Comparison of ENCODE assay signal across 9 mouse cellular contexts in genomic region chr7:34226086-34226485, GRCm38 (mm10). TPM values are rescaled to one million over a fixed set of nuclear protein-coding genes. Genes with fewer than 3 reads are reported as not detected.
A peak's percentile ranks its signal among the peaks of the same experiment; 100 is the strongest.
DNase-seq lines count a peak whose midpoint lies in the region; ATAC-seq and TF ChIP-seq lines count a peak whose summit lies in the region.
"Had no signal": no experiment of that assay in that cellular context is flagged by ENCODE, and none has a peak within 500 bp of the region (broad histone marks: within the 10 kb centered on the region; RNA-seq: fewer than 3 reads in every experiment).

No protein-coding gene starts in this region.

- no peak overlapping the region for H3K27ac ChIP-seq in hindbrain, postnatal 0 days
- no peak overlapping the region for H3K27ac ChIP-seq in hindbrain, embryonic 13.5 days
- no peak overlapping the region for H3K27ac ChIP-seq in liver, embryonic 12.5 days

- no peak for ATAC-seq in hindbrain, postnatal 0 days
- ATAC-seq in hindbrain, embryonic 13.5 days (ENCODE audit: low FRiP score): no peak
- no peak for ATAC-seq in liver, embryonic 12.5 days

- no peaks in the 10 kb centered on the region for H3K9me3 ChIP-seq in hindbrain, postnatal 0 days (ENCODE audit: low read length)
- no peaks in the 10 kb centered on the region for H3K9me3 ChIP-seq in hindbrain, embryonic 13.5 days
- no peaks in the 10 kb centered on the region for H3K9me3 ChIP-seq in liver, embryonic 12.5 days (replicated peaks)

- no peak overlapping the region for H3K4me2 ChIP-seq in hindbrain, postnatal 0 days (ENCODE audit: low read depth, low read length)
- no peak overlapping the region for H3K4me2 ChIP-seq in hindbrain, embryonic 13.5 days
- H3K4me2 ChIP-seq in liver, embryonic 12.5 days: peak overlapping the region; percentile 95; the same call in 1 of the 2 replicates

- peaks cover 46% of the 10 kb centered on the region for H3K36me3 ChIP-seq in hindbrain, postnatal 0 days (ENCODE audit: insufficient read depth, low read length)
- peaks cover 58% of the 10 kb centered on the region for H3K36me3 ChIP-seq in hindbrain, embryonic 13.5 days
- peaks cover 76% of the 10 kb centered on the region for H3K36me3 ChIP-seq in liver, embryonic 12.5 days

- DNase-seq in cerebellum, adult 11-12 months: peak; percentile 44
- no peak for DNase-seq in cerebellum, postnatal 4 days (ENCODE audit: low spot score in 2 of 2)
- peak; percentile 34 for DNase-seq in hindbrain, postnatal 0 days (ENCODE audit: low spot score)
- DNase-seq in cerebellum, postnatal 10 days: peak; percentile 37 to 44
- no peak for DNase-seq in embryo, embryonic 10 days (ENCODE audit: low spot score)
- DNase-seq in thymus, postnatal 36 days: no peak

- peaks cover 9% of the 10 kb centered on the region; the same call in 1 of the 2 replicates for H3K4me1 ChIP-seq in hindbrain, postnatal 0 days (ENCODE audit: insufficient read depth, low read length)
- peaks cover 43% of the 10 kb centered on the region for H3K4me1 ChIP-seq in hindbrain, embryonic 13.5 days (replicated peaks)
- peaks cover 52% of the 10 kb centered on the region for H3K4me1 ChIP-seq in liver, embryonic 12.5 days

- 65% methylated on average over 8 of the region's 8 CpGs for WGBS in hindbrain, postnatal 0 days
- 78% methylated on average over 8 of the region's 8 CpGs for WGBS in hindbrain, embryonic 13.5 days
- WGBS in liver, embryonic 12.5 days (ENCODE audit: insufficient replicate concordance): 69% methylated on average over 8 of the region's 8 CpGs

- TF ChIP-seq CTCF in hindbrain, postnatal 0 days (IDR thresholded peaks at IDR 0.05; ENCODE audit: low read depth): no peak

- H3K4me3 ChIP-seq in hindbrain, postnatal 0 days (ENCODE audit: low read length): no peak overlapping the region
- H3K4me3 ChIP-seq in hindbrain, embryonic 13.5 days: no peak overlapping the region
- H3K4me3 ChIP-seq in liver, embryonic 12.5 days: no peak overlapping the region
- H3K4me3 ChIP-seq: erythroblast, embryonic 14.5 days had no signal

- no peaks in the 10 kb centered on the region for H3K27me3 ChIP-seq in hindbrain, postnatal 0 days (ENCODE audit: insufficient read depth, low read length)
- no peaks in the 10 kb centered on the region for H3K27me3 ChIP-seq in hindbrain, embryonic 13.5 days
- no peaks in the 10 kb centered on the region for H3K27me3 ChIP-seq in liver, embryonic 12.5 days (replicated peaks)

- no peak overlapping the region for H3K9ac ChIP-seq in hindbrain, postnatal 0 days (replicated peaks; ENCODE audit: low read length)
- H3K9ac ChIP-seq in hindbrain, embryonic 13.5 days: no peak overlapping the region; the same call in 1 of the 2 replicates
- no peak overlapping the region for H3K9ac ChIP-seq in liver, embryonic 12.5 days

RNA-seq across cellular contexts. Expression of gene Gpi1, which starts 4.0 kb away (rescaled TPM):
- total RNA-seq in hindbrain, postnatal 0 days (2014; rRNA removed): 389 and 393 TPM in 2 replicates
- polyA plus RNA-seq in hindbrain, postnatal 0 days (2015; fragmentation: Nextera tagmentation; extraction: Ambion mirVana): 413 and 448 TPM in 2 replicates
- 216 TPM in 2 replicates for polyA plus RNA-seq in hindbrain, embryonic 13.5 days (2015; fragmentation: Nextera tagmentation; extraction: Ambion mirVana)
- 207 and 222 TPM in 2 replicates for polyA plus RNA-seq in liver, embryonic 12.5 days (2016; fragmentation: Nextera tagmentation; extraction: Ambion mirVana)

RNA-seq across cellular contexts. Expression of gene Gm6096, which starts 24.8 kb away (rescaled TPM):
- total RNA-seq in hindbrain, postnatal 0 days (2014; rRNA removed): not detected in 2 replicates
- polyA plus RNA-seq in hindbrain, postnatal 0 days (2015; fragmentation: Nextera tagmentation; extraction: Ambion mirVana): not detected in 2 replicates
- not detected in 2 replicates for polyA plus RNA-seq in hindbrain, embryonic 13.5 days (2015; fragmentation: Nextera tagmentation; extraction: Ambion mirVana)
- polyA plus RNA-seq in liver, embryonic 12.5 days (2016; fragmentation: Nextera tagmentation; extraction: Ambion mirVana): not detected in 2 replicates
- polyA plus RNA-seq: erythroblast, embryonic 14.5 days had no signal

RNA-seq across cellular contexts. Expression of gene Pdcd2l, which starts 29.6 kb away (rescaled TPM):
- 37.6 and 42.7 TPM in 2 replicates for total RNA-seq in hindbrain, postnatal 0 days (2014; rRNA removed)
- polyA plus RNA-seq in hindbrain, postnatal 0 days (2015; fragmentation: Nextera tagmentation; extraction: Ambion mirVana): 61.6 and 65.7 TPM in 2 replicates
- polyA plus RNA-seq in hindbrain, embryonic 13.5 days (2015; fragmentation: Nextera tagmentation; extraction: Ambion mirVana): 82.7 and 87.9 TPM in 2 replicates
- polyA plus RNA-seq in liver, embryonic 12.5 days (2016; fragmentation: Nextera tagmentation; extraction: Ambion mirVana): 39.1 and 39.2 TPM in 2 replicates

RNA-seq across cellular contexts. Expression of gene Uba2, which starts 56.7 kb away (rescaled TPM):
- 108 and 118 TPM in 2 replicates for total RNA-seq in hindbrain, postnatal 0 days (2014; rRNA removed)
- 123 and 127 TPM in 2 replicates for polyA plus RNA-seq in hindbrain, postnatal 0 days (2015; fragmentation: Nextera tagmentation; extraction: Ambion mirVana)
- polyA plus RNA-seq in hindbrain, embryonic 13.5 days (2015; fragmentation: Nextera tagmentation; extraction: Ambion mirVana): 195 and 198 TPM in 2 replicates
- polyA plus RNA-seq in liver, embryonic 12.5 days (2016; fragmentation: Nextera tagmentation; extraction: Ambion mirVana): 165 and 174 TPM in 2 replicates

Comparison
In these comparisons a context has a peak if more than half of its experiments do, and no peak if none do; other contexts are left out.
1. DNase-seq: peak in cerebellum, adult 11-12 months (single experiment), hindbrain, postnatal 0 days (single experiment) and cerebellum, postnatal 10 days (2 of 2); none in cerebellum, postnatal 4 days (0 of 2), embryo, embryonic 10 days (single experiment) and thymus, postnatal 36 days (0 of 2).